Mouse (Mus musculus): ENCODE results near the gene Dhodh.

DNA sequence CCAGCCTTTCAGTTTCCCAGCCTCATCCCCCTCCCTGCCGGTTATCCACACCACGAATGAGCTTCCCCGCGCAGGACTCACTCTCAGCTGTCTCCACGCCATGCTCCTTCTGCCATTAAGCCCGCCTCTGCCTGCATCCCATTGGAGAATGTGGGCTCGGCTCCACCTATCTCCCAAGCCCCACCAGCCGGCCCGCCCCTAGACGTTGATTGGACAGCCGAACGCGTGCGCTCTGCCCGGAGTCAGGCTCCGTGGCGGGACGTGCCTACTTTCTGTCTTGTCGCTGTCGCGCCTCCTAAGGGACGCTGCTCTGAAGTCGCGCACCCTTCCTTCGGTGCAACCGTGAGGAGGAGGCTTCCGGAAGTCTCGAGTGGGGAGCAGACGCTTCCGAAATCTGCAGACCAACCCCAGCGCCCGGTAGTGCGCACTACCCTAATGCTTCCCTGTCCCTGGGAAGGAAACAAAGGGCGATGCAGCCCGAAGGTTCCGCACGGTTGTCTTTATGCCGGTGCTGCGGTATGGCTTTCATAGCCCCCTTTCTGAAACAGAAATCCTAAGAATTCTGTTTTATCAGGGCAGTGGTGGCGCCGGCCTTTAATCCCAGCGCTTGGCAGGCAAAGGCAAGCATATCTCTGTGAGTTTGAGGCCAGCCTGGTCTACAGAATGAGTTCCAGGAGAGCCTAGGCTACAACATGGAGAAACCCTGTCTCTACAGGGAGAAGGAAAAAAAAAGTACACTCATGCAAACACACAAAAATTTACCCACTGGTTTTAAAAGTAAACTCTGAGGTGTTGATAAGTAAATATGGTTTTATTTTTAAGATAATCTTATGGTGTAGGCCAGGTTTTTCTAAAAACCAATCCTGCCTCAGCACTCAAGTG is at the start of gene Dhodh:
- TF ChIP-seq CTCF (IDR thresholded peaks at IDR 0.05; ENCODE audit: control insufficient read depth, insufficient read depth, insufficient read length) (no peak), MYOD1 (IDR thresholded peaks at IDR 0.05; ENCODE audit: control insufficient read depth, insufficient read length, low read depth) (no peak), MAX (IDR thresholded peaks at IDR 0.05) (no peak), USF1 (IDR thresholded peaks at IDR 0.05; ENCODE audit: low read depth) (no peak), CEBPB (IDR thresholded peaks at IDR 0.05; ENCODE audit: low read depth) (no peak), FOSL1 (IDR thresholded peaks at IDR 0.05; ENCODE audit: insufficient read depth, low read length, poor library complexity, severe bottlenecking) (no peak)
